ENCODE assay signal across 7 mouse cellular contexts in genomic region chr17:27655089-27656010, GRCm38 (mm10). TPM values are rescaled to one million over a fixed set of nuclear protein-coding genes. Genes with fewer than 3 reads are reported as not detected.
DNase-seq lines count a peak whose midpoint lies in the region; ATAC-seq and TF ChIP-seq lines count a peak whose summit lies in the region.

Gene Pacsin1 (plus strand): TSS chr17:27655509.

- peak; percentile 61 for DNase-seq in adrenal gland, adult 2 months
- DNase-seq in hindbrain, postnatal 0 days (ENCODE audit: low spot score) = peak; percentile 86
- DNase-seq in left cerebral cortex, postnatal 36 days (ENCODE audit: low spot score in 2 of 2) = peak; percentile 82 to 88
- peak; percentile 86 for DNase-seq in midbrain, postnatal 0 days (ENCODE audit: low spot score)
- DNase-seq in stomach, postnatal 0 days (ENCODE audit: low spot score) = peak; percentile 60

- intact Hi-C loops in left cerebral cortex, postnatal 36 days (cut with DNase I) = loop anchor here (1.0 to 5.0 kb wide), 5 partner anchors 16 to 112 kb away; no protein-coding TSS in a partner anchor

- H3K4me1 ChIP-seq in ES-Bruce4 (ENCODE audit: control insufficient read depth, insufficient read depth, low read length) = peaks cover 5% of the 10 kb centered on the region
- peaks cover 21% of the 10 kb centered on the region for H3K4me1 ChIP-seq in embryonic facial prominence, embryonic 12.5 days
- H3K4me1 ChIP-seq in hindbrain, postnatal 0 days (ENCODE audit: insufficient read depth, low read length) = peaks cover 8% of the 10 kb centered on the region; the same call in 1 of the 2 replicates
- peaks cover 11% of the 10 kb centered on the region; the same call in 1 of the 2 replicates for H3K4me1 ChIP-seq in midbrain, postnatal 0 days (ENCODE audit: insufficient read depth, low read length)
- 0 out of 2 replicates have a peak, but pooled peaks cover 2% of the 10 kb centered on the region for H3K4me1 ChIP-seq in stomach, postnatal 0 days (replicated peaks; ENCODE audit: control insufficient read depth, insufficient read depth)

- no peak for TF ChIP-seq EP300 in ES-Bruce4 (IDR thresholded peaks at IDR 0.05; ENCODE audit: insufficient read depth, low read depth, low read length)
- no peak for TF ChIP-seq EP300 in stomach, postnatal 0 days (optimal IDR thresholded peaks at IDR 0.05)

- H3K4me3 ChIP-seq in ES-Bruce4 (ENCODE audit: low read depth, low read length) = peak within 1 kb of the TSS; percentile 46
- H3K4me3 ChIP-seq in embryonic facial prominence, embryonic 12.5 days = peak within 1 kb of the TSS; percentile 53
- H3K4me3 ChIP-seq in hindbrain, postnatal 0 days (ENCODE audit: low read length) = peak within 1 kb of the TSS; percentile 61
- peak within 1 kb of the TSS; percentile 71 for H3K4me3 ChIP-seq in midbrain, postnatal 0 days (ENCODE audit: low read depth, low read length)
- H3K4me3 ChIP-seq in stomach, postnatal 0 days (ENCODE audit: low read depth, low read length) = peak within 1 kb of the TSS; percentile 36

- no peaks in the 10 kb centered on the region for H3K9me3 ChIP-seq in ES-Bruce4 (replicated peaks; ENCODE audit: control insufficient read depth, insufficient read depth, low read length, poor library complexity, severe bottlenecking)
- H3K9me3 ChIP-seq in embryonic facial prominence, embryonic 12.5 days = no peaks in the 10 kb centered on the region
- H3K9me3 ChIP-seq in hindbrain, postnatal 0 days (ENCODE audit: low read length) = no peaks in the 10 kb centered on the region
- H3K9me3 ChIP-seq in midbrain, postnatal 0 days (ENCODE audit: low read length) = no peaks in the 10 kb centered on the region
- no peaks in the 10 kb centered on the region for H3K9me3 ChIP-seq in stomach, postnatal 0 days (ENCODE audit: control insufficient read depth, low read length)

- H3K9ac ChIP-seq in ES-Bruce4 (ENCODE audit: low read depth, poor library complexity, severe bottlenecking) = peak within 1 kb of the TSS; percentile 74
- peak within 1 kb of the TSS; percentile 49 for H3K9ac ChIP-seq in embryonic facial prominence, embryonic 12.5 days
- peak within 1 kb of the TSS; percentile 57 for H3K9ac ChIP-seq in hindbrain, postnatal 0 days (replicated peaks; ENCODE audit: low read length)
- peak within 1 kb of the TSS; percentile 80 for H3K9ac ChIP-seq in midbrain, postnatal 0 days (replicated peaks; ENCODE audit: low read length, poor library complexity, severe bottlenecking)
- H3K9ac ChIP-seq in stomach, postnatal 0 days (ENCODE audit: low read length) = peak within 1 kb of the TSS; percentile 31; the same call in 1 of the 2 replicates

- 0 out of 2 replicates have a peak, but pooled peaks cover 2% of the 10 kb centered on the region for H3K27me3 ChIP-seq in ES-Bruce4 (ENCODE audit: control insufficient read depth, insufficient read depth, low read length, poor library complexity, severe bottlenecking)
- peaks cover 30% of the 10 kb centered on the region for H3K27me3 ChIP-seq in embryonic facial prominence, embryonic 12.5 days
- H3K27me3 ChIP-seq in hindbrain, postnatal 0 days (ENCODE audit: insufficient read depth, low read length) = no peaks in the 10 kb centered on the region
- no peaks in the 10 kb centered on the region for H3K27me3 ChIP-seq in midbrain, postnatal 0 days (ENCODE audit: insufficient read depth, low read length)
- H3K27me3 ChIP-seq in stomach, postnatal 0 days (ENCODE audit: control insufficient read depth, insufficient read depth, low read length) = peaks cover 8% of the 10 kb centered on the region; the same call in 1 of the 2 replicates

- no peaks in the 10 kb centered on the region for H3K36me3 ChIP-seq in ES-Bruce4 (ENCODE audit: control insufficient read depth, insufficient read depth, low read length, poor library complexity, severe bottlenecking)
- H3K36me3 ChIP-seq in embryonic facial prominence, embryonic 12.5 days = no peaks in the 10 kb centered on the region
- H3K36me3 ChIP-seq in hindbrain, postnatal 0 days (ENCODE audit: insufficient read depth, low read length) = no peaks in the 10 kb centered on the region
- no peaks in the 10 kb centered on the region for H3K36me3 ChIP-seq in midbrain, postnatal 0 days (ENCODE audit: insufficient read depth, low read length)
- no peaks in the 10 kb centered on the region for H3K36me3 ChIP-seq in stomach, postnatal 0 days (ENCODE audit: control insufficient read depth, insufficient read depth, low read length)

- no peak for ATAC-seq in embryonic facial prominence, embryonic 12.5 days (ENCODE audit: insufficient number of reproducible peaks, insufficient read depth, low FRiP score, low TSS enrichment)
- ATAC-seq in hindbrain, postnatal 0 days = peak; percentile 85
- peak; percentile 85 for ATAC-seq in midbrain, postnatal 0 days (ENCODE audit: low FRiP score)
- peak; percentile 53 for ATAC-seq in stomach, postnatal 0 days (ENCODE audit: low FRiP score, low TSS enrichment)

- no peak for TF ChIP-seq POLR2A in ES-Bruce4 (IDR thresholded peaks at IDR 0.05; ENCODE audit: insufficient read depth, low read length)

- H3K4me2 ChIP-seq in embryonic facial prominence, embryonic 12.5 days (replicated peaks) = peak within 1 kb of the TSS; percentile 98
- H3K4me2 ChIP-seq in hindbrain, postnatal 0 days (ENCODE audit: low read depth, low read length) = peak within 1 kb of the TSS; percentile 72
- peak within 1 kb of the TSS; percentile 68 for H3K4me2 ChIP-seq in midbrain, postnatal 0 days (ENCODE audit: low read depth, low read length, poor library complexity, severe bottlenecking)
- H3K4me2 ChIP-seq in stomach, postnatal 0 days (replicated peaks; ENCODE audit: low read depth) = peak within 1 kb of the TSS; percentile 60

- TF ChIP-seq CTCF in ES-Bruce4 (IDR thresholded peaks at IDR 0.05; ENCODE audit: low read depth, low read length) = no peak
- no peak for TF ChIP-seq CTCF in hindbrain, postnatal 0 days (IDR thresholded peaks at IDR 0.05; ENCODE audit: low read depth)
- TF ChIP-seq CTCF in midbrain, postnatal 0 days (IDR thresholded peaks at IDR 0.05) = no peak
- TF ChIP-seq CTCF in stomach, postnatal 0 days (IDR thresholded peaks at IDR 0.05; ENCODE audit: low read depth) = peak; percentile 16; the same call in 1 of the 2 replicates

- WGBS in embryonic facial prominence, embryonic 12.5 days = 2% methylated on average over 65 of the region's 65 CpGs
- WGBS in hindbrain, postnatal 0 days = 1% methylated on average over 61 of the region's 65 CpGs
- 2% methylated on average over 45 of the region's 65 CpGs for WGBS in midbrain, postnatal 0 days
- 4% methylated on average over 62 of the region's 65 CpGs for WGBS in stomach, postnatal 0 days

- H3K27ac ChIP-seq in ES-Bruce4 (ENCODE audit: insufficient read depth, low read length) = no peak within 1 kb of the TSS
- no peak within 1 kb of the TSS for H3K27ac ChIP-seq in embryonic facial prominence, embryonic 12.5 days
- H3K27ac ChIP-seq in hindbrain, postnatal 0 days = peak within 1 kb of the TSS; percentile 80
- H3K27ac ChIP-seq in midbrain, postnatal 0 days (ENCODE audit: low read depth, low read length) = peak within 1 kb of the TSS; percentile 67
- no peak within 1 kb of the TSS for H3K27ac ChIP-seq in stomach, postnatal 0 days (replicated peaks)

RNA-seq across cellular contexts. Expression of gene Pacsin1, which starts in this region (rescaled TPM):
- 16.0 and 16.8 TPM in 2 replicates for polyA plus RNA-seq in ES-Bruce4 (2011; ENCODE audit: insufficient read depth, insufficient read length, low read depth, missing spikeins)
- 1 to 10 TPM; 2.5 to 5.6 TPM for total RNA-seq in adrenal gland, adult 2 months (2021)
- polyA plus RNA-seq in adrenal gland, adult 2 months (2012; rRNA removed) = 3.0 and 3.8 TPM in 2 replicates
- polyA plus RNA-seq in embryonic facial prominence, embryonic 12.5 days (2016; fragmentation: Nextera tagmentation; extraction: Ambion mirVana) = 6.5 and 7.5 TPM in 2 replicates
- total RNA-seq in hindbrain, postnatal 0 days (2014; rRNA removed) = 38.3 and 62.9 TPM in 2 replicates
- polyA plus RNA-seq in hindbrain, postnatal 0 days (2015; fragmentation: Nextera tagmentation; extraction: Ambion mirVana) = 80.0 and 85.1 TPM in 2 replicates
- total RNA-seq in left cerebral cortex, postnatal 36 days (2021) = 100 to 1,000 TPM; 422 to 452 TPM
- 47.0 and 50.3 TPM in 2 replicates for total RNA-seq in midbrain, postnatal 0 days (2014; rRNA removed)
- 85.2 and 87.6 TPM in 2 replicates for polyA plus RNA-seq in midbrain, postnatal 0 days (2015; fragmentation: Nextera tagmentation; extraction: Ambion mirVana)
- 1.2 and 1.4 TPM in 2 replicates for polyA plus RNA-seq in stomach, postnatal 0 days (2015; fragmentation: Nextera tagmentation; extraction: Ambion mirVana)

Comparison
In these comparisons a context has a peak if more than half of its experiments do, and no peak if none do; other contexts are left out.
1. H3K27ac ChIP-seq: peak in hindbrain, postnatal 0 days (single experiment) and midbrain, postnatal 0 days (single experiment); none in ES-Bruce4 (single experiment), embryonic facial prominence, embryonic 12.5 days (single experiment) and stomach, postnatal 0 days (single experiment).
2. Peak in every context shown above with its lines, with median percentiles within 50 percentile points of each other: H3K4me3 ChIP-seq, H3K9ac ChIP-seq, DNase-seq and H3K4me2 ChIP-seq.